Mouse (Mus musculus): ENCODE results near the gene Ncbp2.

Gene Ncbp2

GRCm38 (mm10) chr16:31948345-31948774 is at the start of gene Ncbp2, which contains the start of gene 0610012G03Rik:
Gene Ncbp2 (plus strand): TSS chr16:31948513.
Gene 0610012G03Rik (minus strand): TSS chr16:31948494.
- peak; percentile 87 for DNase-seq (ENCODE audit: low read depth, low spot score)

- DNase-seq (ENCODE audit: low read depth, low spot score): peak; percentile 40
Measured at GRCm38 (mm10) chr16:31898546-31899326, 49.6 kb upstream of the Ncbp2 start.

- DNase-seq (ENCODE audit: low read depth, low spot score): no peak
Measured at GRCm38 (mm10) chr16:31901886-31902285, 46.4 kb upstream of the Ncbp2 start.

- no peak for DNase-seq (ENCODE audit: low read depth, low spot score)
Measured at GRCm38 (mm10) chr16:31903239-31903638, 45.1 kb upstream of the Ncbp2 start.

- no peak for DNase-seq (ENCODE audit: low read depth, low spot score)
Measured at GRCm38 (mm10) chr16:31905331-31905730, 43.0 kb upstream of the Ncbp2 start.

- no peak for DNase-seq (ENCODE audit: low read depth, low spot score)
Measured at GRCm38 (mm10) chr16:31905891-31906825, 42.2 kb upstream of the Ncbp2 start.

GRCm38 (mm10) chr16:31906896-31907295 is 41.4 kb upstream of the Ncbp2 start:
- no peak for DNase-seq (ENCODE audit: low read depth, low spot score)

GRCm38 (mm10) chr16:31908959-31909358 is 39.4 kb upstream of the Ncbp2 start:
- no peak for DNase-seq (ENCODE audit: low read depth, low spot score)

- no peak for DNase-seq (ENCODE audit: low read depth, low spot score)
Measured at GRCm38 (mm10) chr16:31910281-31910847, 37.9 kb upstream of the Ncbp2 start.

GRCm38 (mm10) chr16:31917776-31918175 is 30.5 kb upstream of the Ncbp2 start:
- no peak for DNase-seq (ENCODE audit: low read depth, low spot score)

GRCm38 (mm10) chr16:31918248-31918724 is 30.0 kb upstream of the Ncbp2 start:
- peak; percentile 74 for DNase-seq (ENCODE audit: low read depth, low spot score)

- no peak for DNase-seq (ENCODE audit: low read depth, low spot score)
Measured at GRCm38 (mm10) chr16:31924368-31924767, 23.9 kb upstream of the Ncbp2 start.

- no peak for DNase-seq (ENCODE audit: low read depth, low spot score)
Measured at GRCm38 (mm10) chr16:31926091-31926490, 22.2 kb upstream of the Ncbp2 start.

GRCm38 (mm10) chr16:31926547-31927182 is 21.6 kb upstream of the Ncbp2 start:
- no peak for DNase-seq (ENCODE audit: low read depth, low spot score)

- no peak for DNase-seq (ENCODE audit: low read depth, low spot score)
Measured at GRCm38 (mm10) chr16:31927412-31927811, 20.9 kb upstream of the Ncbp2 start.

- no peak for DNase-seq (ENCODE audit: low read depth, low spot score)
Measured at GRCm38 (mm10) chr16:31931330-31931729, 17.0 kb upstream of the Ncbp2 start.

GRCm38 (mm10) chr16:31932255-31932654 is 16.1 kb upstream of the Ncbp2 start:
- no peak for DNase-seq (ENCODE audit: low read depth, low spot score)

GRCm38 (mm10) chr16:31932840-31933697 is 15.2 kb upstream of the Ncbp2 start:
- DNase-seq (ENCODE audit: low read depth, low spot score): peak; percentile 94

- no peak for DNase-seq (ENCODE audit: low read depth, low spot score)
Measured at GRCm38 (mm10) chr16:31933751-31934549, 14.4 kb upstream of the Ncbp2 start, which contains the start of gene Pigz. Gene Pigz (plus strand): TSS chr16:31933851.
